Mouse (Mus musculus): ENCODE data around the gene Bpifa6. TPM values are rescaled to one million over a fixed set of nuclear protein-coding genes. Genes with fewer than 3 reads are reported as not detected.
"Not testable (repeated sequence)": the region's sequence is repeated elsewhere in the genome, so short reads cannot be mapped to it uniquely, and the experiment has no call there.

The Bpifa6 gene
- total RNA-seq, 2 experiments from 2014 or later = not detected

GRCm38 (mm10) chr2:154007965-154008364, 33.2 kb downstream of the Bpifa6 start, which contains the start of gene Bpifa2:
Gene Bpifa2 (plus strand): TSS chr2:154008265.
- DNase-seq (ENCODE audit: low spot score in 2 of 2) = no peak
- intact Hi-C loops (cut with DNase I) = no loop called here

- DNase-seq (ENCODE audit: low spot score in 2 of 2) = no peak
- intact Hi-C loops (cut with DNase I) = no loop called here
Observed at GRCm38 (mm10) chr2:154017990-154018389, 43.2 kb downstream of the Bpifa6 start.

GRCm38 (mm10) chr2:154024676-154025075, 49.9 kb downstream of the Bpifa6 start:
- DNase-seq (ENCODE audit: low spot score in 2 of 2); intact Hi-C loops (cut with DNase I): not testable (repeated sequence)

GRCm38 (mm10) chr2:154038932-154039331, 64.2 kb downstream of the Bpifa6 start:
- DNase-seq (ENCODE audit: low spot score in 2 of 2) = peak in 1 of 2 experiments; percentile 16
- intact Hi-C loops (cut with DNase I) = no loop called here

- no peak for DNase-seq (ENCODE audit: low spot score in 2 of 2)
- intact Hi-C loops (cut with DNase I) = no loop called here
Observed at GRCm38 (mm10) chr2:154044743-154045142, 70.0 kb downstream of the Bpifa6 start.

Other genes with a start within 250 kb of the Bpifa6 start
- 10 to 100 TPM; 75.0 to 88.2 TPM for gene Mapre1, start 233.7 kb upstream of the Bpifa6 start, total RNA-seq (2021)
- under 1 TPM in 1 of 2 experiments, not detected in 1; 0.11 TPM for gene Efcab8, start 195.0 kb upstream of the Bpifa6 start, total RNA-seq (2021)
- not detected for gene Sun5, start 103.9 kb upstream of the Bpifa6 start, total RNA-seq (2021)
- gene Bpifb2, start 99.9 kb upstream of the Bpifa6 start, total RNA-seq (2021) = not detected
- not detected for gene Bpifb6, start 74.6 kb upstream of the Bpifa6 start, total RNA-seq (2021)
- gene Bpifb3, start 56.7 kb upstream of the Bpifa6 start, total RNA-seq (2021) = not detected
- not detected for gene Bpifb4, start 36.7 kb upstream of the Bpifa6 start, total RNA-seq (2021)
- not detected for gene Bpifa2, start 33.3 kb downstream of the Bpifa6 start, total RNA-seq (2021)
- not detected for gene Bpifa3, start 155.4 kb downstream of the Bpifa6 start, total RNA-seq (2021)
- not detected for gene Bpifa1, start 167.9 kb downstream of the Bpifa6 start, total RNA-seq (2021)
- not detected for gene Bpifa5, start 187.7 kb downstream of the Bpifa6 start, total RNA-seq (2021)
- gene Bpifb1, start 215.9 kb downstream of the Bpifa6 start, total RNA-seq (2021) = under 1 TPM in 1 of 2 experiments, not detected in 1; 0.25 TPM
- gene Bpifb5, start 248.8 kb downstream of the Bpifa6 start, total RNA-seq (2021) = not detected

Measured in left cerebral cortex, postnatal 36 days (tissue).